Mouse (Mus musculus) gastrocnemius, adult 8-10 months (tissue): Measurements from ENCODE around the gene Gpank1. TPM values are rescaled to one million over a fixed set of nuclear protein-coding genes. Genes with fewer than 3 reads are reported as not detected.
A peak's percentile ranks its signal among the peaks of the same experiment; 100 is the strongest.

Experiments used
- DNase-seq, 2 experiments: peaks; one replicate each; pipeline ENCODE4 v3.0.0; 2022; ENCODE audit warnings: low spot score in 2 of 2
- total RNA-seq, 4 experiments: library from RNA; stranded (reverse); gene quantifications; 2 replicates each; pipeline ENCODE4 v1.2.4; 2022

The Gpank1 gene
- 10 to 100 TPM in 1 of 4 experiments, 1 to 10 TPM in 3; 8.6 to 11.4 (median 9.3) TPM for total RNA-seq

- DNase-seq: peak; percentile 96 to 97
Observed at GRCm38 (mm10) chr17:35121143-35121799, at the start of gene Gpank1. Gpank1 (plus strand) TSS chr17:35121455.

GRCm38 (mm10) chr17:35074097-35074496, 47.2 kb upstream of the Gpank1 start:
- DNase-seq: no peak

- no peak for DNase-seq
Observed at GRCm38 (mm10) chr17:35076507-35077176, 44.6 kb upstream of the Gpank1 start, which contains the start of gene Ly6g6e. Ly6g6e (plus strand) TSS chr17:35076902.

GRCm38 (mm10) chr17:35077285-35077684, 44.0 kb upstream of the Gpank1 start:
- no peak for DNase-seq

GRCm38 (mm10) chr17:35077786-35078233, 43.4 kb upstream of the Gpank1 start, which contains the start of gene Ly6g6d:
Ly6g6d (minus strand) TSS chr17:35078065.
- DNase-seq: no peak

GRCm38 (mm10) chr17:35079778-35080177, 41.5 kb upstream of the Gpank1 start:
- DNase-seq: no peak

- no peak for DNase-seq
Observed at GRCm38 (mm10) chr17:35080248-35080647, 41.0 kb upstream of the Gpank1 start.

GRCm38 (mm10) chr17:35080710-35081109, 40.5 kb upstream of the Gpank1 start:
- no peak for DNase-seq

- DNase-seq: no peak
Observed at GRCm38 (mm10) chr17:35082841-35083576, 38.2 kb upstream of the Gpank1 start.

GRCm38 (mm10) chr17:35083929-35084497, 37.2 kb upstream of the Gpank1 start:
- DNase-seq: no peak

- no peak for DNase-seq
Observed at GRCm38 (mm10) chr17:35085208-35085865, 35.9 kb upstream of the Gpank1 start, which contains the start of gene Ly6g6f. Ly6g6f (minus strand) TSS chr17:35085610.

GRCm38 (mm10) chr17:35088151-35088550, 33.1 kb upstream of the Gpank1 start:
- no peak for DNase-seq

GRCm38 (mm10) chr17:35088825-35089644, 32.2 kb upstream of the Gpank1 start, which contains the start of gene Abhd16a:
Abhd16a (plus strand) TSS chr17:35089263.
- peak; percentile 93 to 94 for DNase-seq

- peak; percentile 22 to 37 for DNase-seq
Observed at GRCm38 (mm10) chr17:35090166-35090932, 30.9 kb upstream of the Gpank1 start.

GRCm38 (mm10) chr17:35092403-35093198, 28.7 kb upstream of the Gpank1 start:
- DNase-seq: no peak

GRCm38 (mm10) chr17:35094475-35095365, 26.5 kb upstream of the Gpank1 start:
- DNase-seq: no peak

- DNase-seq: no peak
Observed at GRCm38 (mm10) chr17:35096597-35096996, 24.7 kb upstream of the Gpank1 start.
